23 mouse cellular contexts compared by ENCODE assay signal in genomic region chr12:54414829-54415228, GRCm38 (mm10).
DNase-seq lines count a peak whose midpoint lies in the region; ATAC-seq and TF ChIP-seq lines count a peak whose summit lies in the region.
"Had no signal": no experiment of that assay in that cellular context is flagged by ENCODE, and none has a peak within 500 bp of the region (broad histone marks: within the 10 kb centered on the region; RNA-seq: fewer than 3 reads in every experiment).

No protein-coding gene starts in this region.

- peak; percentile 25; the same call in 1 of the 2 replicates for ATAC-seq in granulocyte monocyte progenitor cell, adult 5-6 weeks (replicated peaks; ENCODE audit: poor library complexity, severe bottlenecking)
- ATAC-seq in erythroid progenitor cell, adult 5-6 weeks (replicated peaks; ENCODE audit: low FRiP score, poor library complexity, severe bottlenecking): no peak
- ATAC-seq: forebrain, embryonic 15.5 days; hindbrain, embryonic 16.5 days had no signal

- H3K27ac ChIP-seq in gastrocnemius, adult 2 months: no peak overlapping the region
- H3K27ac ChIP-seq: forebrain, embryonic 15.5 days; heart, embryonic 10.5 days; heart, embryonic 15.5 days; liver, embryonic 15.5 days; midbrain, embryonic 12.5 days; neural tube, embryonic 12.5 days; stomach, embryonic 15.5 days had no signal

- H3K4me3 ChIP-seq in gastrocnemius, adult 2 months: no peak overlapping the region
- H3K4me3 ChIP-seq: forebrain, embryonic 15.5 days; heart, embryonic 10.5 days; heart, embryonic 15.5 days; liver, embryonic 15.5 days; megakaryocyte, embryonic 14.5 days; midbrain, embryonic 12.5 days; myocyte; neural tube, embryonic 12.5 days; stomach, embryonic 15.5 days had no signal

- no peak for DNase-seq in gastrocnemius, adult 2 months
- no peak for DNase-seq in gastrocnemius, adult 8-10 months (ENCODE audit: low spot score in 2 of 2)
- peak; percentile 20 for DNase-seq in thymus, postnatal 4 days
- DNase-seq in thymus, adult 18-20 months: no peak
- no peak for DNase-seq in kidney, adult 18-20 months
- DNase-seq: cerebellum, adult 2 months; layer of hippocampus, adult 9-11 months; liver; lung, postnatal 36 days; right cerebral cortex, adult 18-20 months; thymus, postnatal 25 days had no signal

- intact Hi-C loops in gastrocnemius, adult 2 months (cut with DNase I): no loop called here

- peak; percentile 2; the same call in 1 of the 2 replicates for TF ChIP-seq CTCF in gastrocnemius, adult 2 months (IDR thresholded peaks at IDR 0.05)
